Mouse (Mus musculus) midbrain, embryonic 15.5 days (tissue): ENCODE data around the gene Slc30a6. TPM values are rescaled to one million over a fixed set of nuclear protein-coding genes. Genes with fewer than 3 reads are reported as not detected.

Source experiments
- ATAC-seq: fragments of 200-750 bp; cut with Nextera tagmentation; replicated peaks from 2 replicates; pipeline ENCODE4 v1.8.0; 2017; ENCODE audit warnings: moderate TSS enrichment
- H3K27ac ChIP-seq: fragments of 300-500 bp; sonication (generic); 2 replicates; pipeline ENCODE4 v1.5.1; 2015; ENCODE audit warnings: mild to moderate bottlenecking, inconsistent platforms
- H3K27me3 ChIP-seq: fragments of 300-500 bp; sonication (generic); replicated peaks from 2 replicates; pipeline ENCODE4 v1.6.1; 2015; ENCODE audit warnings: inconsistent platforms
- H3K36me3 ChIP-seq: fragments of 300-500 bp; sonication (generic); replicated peaks from 2 replicates; pipeline ENCODE4 v1.6.1; 2015; ENCODE audit warnings: inconsistent platforms
- H3K4me1 ChIP-seq: fragments of 300-500 bp; sonication (generic); 2 replicates; pipeline ENCODE4 v1.6.1; 2015; ENCODE audit warnings: inconsistent platforms
- H3K4me2 ChIP-seq: fragments of 300-500 bp; sonication (generic); 2 replicates; pipeline ENCODE4 v1.6.1; 2015; ENCODE audit warnings: inconsistent platforms, mild to moderate bottlenecking, moderate library complexity
- H3K4me3 ChIP-seq: fragments of 300-500 bp; sonication (generic); 2 replicates; pipeline ENCODE4 v1.5.1; 2015; ENCODE audit warnings: mild to moderate bottlenecking, inconsistent platforms
- H3K9ac ChIP-seq: fragments of 300-500 bp; sonication (generic); 2 replicates; pipeline ENCODE4 v1.6.1; 2015; ENCODE audit warnings: mild to moderate bottlenecking, inconsistent platforms
- H3K9me3 ChIP-seq: fragments of 300-500 bp; sonication (generic); 2 replicates; pipeline ENCODE4 v1.6.1; 2016; ENCODE audit warnings: inconsistent platforms
- WGBS: fragments of 180-500 bp; shearing (Covaris S2); methylation state at CpG from one replicate; pipeline ENCODE4 v1.1.7; 2015; ENCODE audit warnings: mixed read lengths; 5-methylcytosine and 5-hydroxymethylcytosine counted together
- polyA plus RNA-seq: library from polyadenylated mRNA; unstranded; fragments of >200 nt; fragmentation: Nextera tagmentation; extraction: Ambion mirVana; gene quantifications from 2 replicates; pipeline ENCODE4 v1.2.1, GENCODE M21; 2015

Gene Slc30a6
- polyA plus RNA-seq, 1 experiment from 2014 or later = 33.0 TPM

- WGBS = 91% methylated on average over 8 of the region's 8 CpGs
- H3K4me2 ChIP-seq = no peak overlapping the region
- H3K27ac ChIP-seq = no peak overlapping the region
- no peaks in the 10 kb centered on the region for H3K27me3 ChIP-seq
- no peaks in the 10 kb centered on the region for H3K9me3 ChIP-seq
- ATAC-seq = no peak
- H3K4me1 ChIP-seq = no peaks in the 10 kb centered on the region
- no peak overlapping the region for H3K9ac ChIP-seq
- peaks cover 21% of the 10 kb centered on the region; the same call in 1 of the 2 replicates for H3K36me3 ChIP-seq
- no peak overlapping the region for H3K4me3 ChIP-seq
Measured at GRCm38 (mm10) chr17:74413324-74413723, 17.9 kb downstream of the Slc30a6 start.

- H3K27me3 ChIP-seq = no peaks in the 10 kb centered on the region
Measured at GRCm38 (mm10) chr17:74414671-74415070, 19.3 kb downstream of the Slc30a6 start.

GRCm38 (mm10) chr17:74416841-74417360 is 21.5 kb downstream of the Slc30a6 start:
- Histone ChIP-seq H3K4me2 (no peak overlapping the region), H3K27ac (no peak overlapping the region), H3K36me3 (peaks cover 37% of the 10 kb centered on the region; the same call in 1 of the 2 replicates), H3K9ac (no peak overlapping the region), H3K4me3 (no peak overlapping the region), H3K4me1 (no peaks in the 10 kb centered on the region), H3K9me3 (no peaks in the 10 kb centered on the region), H3K27me3 (no peaks in the 10 kb centered on the region)
- ATAC-seq = no peak
- WGBS = 92% methylated on average over 8 of the region's 8 CpGs

More at GRCm38 (mm10) chr17:74414671-74415070, 19.3 kb downstream of the Slc30a6 start:
- Histone ChIP-seq H3K4me2 (no peak overlapping the region), H3K4me1 (no peaks in the 10 kb centered on the region), H3K27ac (no peak overlapping the region), H3K9me3 (no peaks in the 10 kb centered on the region), H3K4me3 (no peak overlapping the region), H3K36me3 (peaks cover 23% of the 10 kb centered on the region; the same call in 1 of the 2 replicates), H3K9ac (no peak overlapping the region)
- ATAC-seq = no peak
- WGBS = 84% methylated on average over 1 of the region's 1 CpGs

GRCm38 (mm10) chr17:74418171-74418570 is 22.8 kb downstream of the Slc30a6 start:
- no peaks in the 10 kb centered on the region for H3K27me3 ChIP-seq
- H3K36me3 ChIP-seq = peaks cover 39% of the 10 kb centered on the region
- no peaks in the 10 kb centered on the region for H3K4me1 ChIP-seq
- no peak overlapping the region for H3K9ac ChIP-seq
- no peak overlapping the region for H3K27ac ChIP-seq
- no peak overlapping the region for H3K4me2 ChIP-seq
- no peak for ATAC-seq
- H3K4me3 ChIP-seq = no peak overlapping the region
- 51% methylated on average over 4 of the region's 4 CpGs for WGBS
- H3K9me3 ChIP-seq = no peaks in the 10 kb centered on the region

GRCm38 (mm10) chr17:74420656-74421055 is 25.2 kb downstream of the Slc30a6 start:
- H3K27ac ChIP-seq = no peak overlapping the region
- no peak overlapping the region for H3K9ac ChIP-seq
- no peak overlapping the region for H3K4me2 ChIP-seq
- no peaks in the 10 kb centered on the region for H3K9me3 ChIP-seq
- H3K4me1 ChIP-seq = no peaks in the 10 kb centered on the region
- no peak for ATAC-seq
- 46% methylated on average over 2 of the region's 2 CpGs for WGBS
- H3K27me3 ChIP-seq = no peaks in the 10 kb centered on the region
- no peak overlapping the region for H3K4me3 ChIP-seq
- H3K36me3 ChIP-seq = peaks cover 38% of the 10 kb centered on the region

GRCm38 (mm10) chr17:74424401-74425005 is 29.1 kb downstream of the Slc30a6 start:
- 40% methylated on average over 12 of the region's 12 CpGs for WGBS
- no peak overlapping the region for H3K27ac ChIP-seq
- H3K27me3 ChIP-seq = no peaks in the 10 kb centered on the region
- H3K9ac ChIP-seq = no peak overlapping the region
- no peak overlapping the region for H3K4me2 ChIP-seq
- H3K36me3 ChIP-seq = peaks cover 30% of the 10 kb centered on the region
- H3K9me3 ChIP-seq = no peaks in the 10 kb centered on the region
- no peaks in the 10 kb centered on the region for H3K4me1 ChIP-seq
- peak; percentile 71 for ATAC-seq
- H3K4me3 ChIP-seq = no peak overlapping the region

GRCm38 (mm10) chr17:74430074-74430473 is 34.7 kb downstream of the Slc30a6 start:
- WGBS = 89% methylated on average over 8 of the region's 8 CpGs
- Histone ChIP-seq H3K9me3 (no peaks in the 10 kb centered on the region), H3K4me2 (no peak overlapping the region), H3K9ac (no peak overlapping the region), H3K36me3 (0 out of 2 replicates have a peak, but pooled peaks cover 2% of the 10 kb centered on the region), H3K4me1 (no peaks in the 10 kb centered on the region), H3K27me3 (no peaks in the 10 kb centered on the region), H3K4me3 (no peak overlapping the region), H3K27ac (no peak overlapping the region)
- no peak for ATAC-seq

- Histone ChIP-seq H3K9me3 (no peaks in the 10 kb centered on the region), H3K36me3 (no peaks in the 10 kb centered on the region), H3K27me3 (no peaks in the 10 kb centered on the region), H3K27ac (no peak overlapping the region), H3K4me3 (no peak overlapping the region), H3K9ac (no peak overlapping the region), H3K4me1 (no peaks in the 10 kb centered on the region), H3K4me2 (no peak overlapping the region)
- no peak for ATAC-seq
- 71% methylated on average over 13 of the region's 13 CpGs for WGBS
Measured at GRCm38 (mm10) chr17:74431481-74431880, 36.1 kb downstream of the Slc30a6 start.

- ATAC-seq = no peak
- H3K4me2 ChIP-seq = no peak overlapping the region
- H3K4me1 ChIP-seq = no peaks in the 10 kb centered on the region
- H3K36me3 ChIP-seq = no peaks in the 10 kb centered on the region
- H3K9me3 ChIP-seq = no peaks in the 10 kb centered on the region
- no peak overlapping the region for H3K27ac ChIP-seq
- 93% methylated on average over 5 of the region's 5 CpGs for WGBS
- no peak overlapping the region for H3K4me3 ChIP-seq
- H3K27me3 ChIP-seq = no peaks in the 10 kb centered on the region
- no peak overlapping the region for H3K9ac ChIP-seq
Measured at GRCm38 (mm10) chr17:74432631-74433030, 37.2 kb downstream of the Slc30a6 start.

GRCm38 (mm10) chr17:74437762-74438161 is 42.4 kb downstream of the Slc30a6 start:
- Histone ChIP-seq H3K27ac (no peak overlapping the region), H3K36me3 (no peaks in the 10 kb centered on the region), H3K27me3 (no peaks in the 10 kb centered on the region), H3K9ac (no peak overlapping the region), H3K4me1 (no peaks in the 10 kb centered on the region), H3K9me3 (no peaks in the 10 kb centered on the region), H3K4me2 (no peak overlapping the region), H3K4me3 (no peak overlapping the region)
- no peak for ATAC-seq
- 86% methylated on average over 9 of the region's 9 CpGs for WGBS

GRCm38 (mm10) chr17:74440486-74440885 is 45.1 kb downstream of the Slc30a6 start:
- no peak for ATAC-seq
- WGBS = 80% methylated on average over 5 of the region's 5 CpGs
- no peak overlapping the region for H3K4me3 ChIP-seq
- H3K9me3 ChIP-seq = no peaks in the 10 kb centered on the region
- no peaks in the 10 kb centered on the region for H3K4me1 ChIP-seq
- no peak overlapping the region for H3K4me2 ChIP-seq
- no peak overlapping the region for H3K27ac ChIP-seq
- no peaks in the 10 kb centered on the region for H3K36me3 ChIP-seq
- no peak overlapping the region for H3K9ac ChIP-seq
- no peaks in the 10 kb centered on the region for H3K27me3 ChIP-seq

- H3K4me2 ChIP-seq = no peak overlapping the region
- no peak for ATAC-seq
- H3K27ac ChIP-seq = no peak overlapping the region
- no peak overlapping the region for H3K4me3 ChIP-seq
- no peak overlapping the region for H3K9ac ChIP-seq
- H3K27me3 ChIP-seq = no peaks in the 10 kb centered on the region
- no peaks in the 10 kb centered on the region for H3K4me1 ChIP-seq
- H3K36me3 ChIP-seq = no peaks in the 10 kb centered on the region
- WGBS = 88% methylated on average over 10 of the region's 10 CpGs
- H3K9me3 ChIP-seq = no peaks in the 10 kb centered on the region
Measured at GRCm38 (mm10) chr17:74449776-74450175, 54.4 kb downstream of the Slc30a6 start.

GRCm38 (mm10) chr17:74453928-74454327 is 58.5 kb downstream of the Slc30a6 start:
- H3K27ac ChIP-seq = no peak overlapping the region
- no peaks in the 10 kb centered on the region for H3K4me1 ChIP-seq
- H3K4me3 ChIP-seq = no peak overlapping the region
- H3K36me3 ChIP-seq = no peaks in the 10 kb centered on the region
- H3K9me3 ChIP-seq = no peaks in the 10 kb centered on the region
- no peak overlapping the region for H3K9ac ChIP-seq
- ATAC-seq = no peak
- no peak overlapping the region for H3K4me2 ChIP-seq
- no peaks in the 10 kb centered on the region for H3K27me3 ChIP-seq
- 78% methylated on average over 3 of the region's 3 CpGs for WGBS
